Mouse (Mus musculus): ENCODE measurements around the gene Chordc1. TPM values are rescaled to one million over a fixed set of nuclear protein-coding genes. Genes with fewer than 3 reads are reported as not detected.
"Not testable (repeated sequence)": the region's sequence is repeated elsewhere in the genome, so short reads cannot be mapped to it uniquely, and the experiment has no call there.

The Chordc1 gene
- total RNA-seq (2021) = 10 to 100 TPM; 39.3 to 41.3 TPM
- long read RNA-seq, experiment 1, full-length matches to known transcripts = 66 of 68 reads
- long read RNA-seq, experiment 1, partial matches to known transcripts = 0 of 68 reads
- long read RNA-seq, experiment 1, other reads (novel, unspliced or antisense) = 2 of 68 reads
- long read RNA-seq, experiment 2, full-length matches to known transcripts = 81 of 85 reads
- long read RNA-seq, experiment 2, partial matches to known transcripts = 0 of 85 reads
- long read RNA-seq, experiment 2, other reads (novel, unspliced or antisense) = 4 of 85 reads

- peak; percentile 96 for DNase-seq
- intact Hi-C loops (cut with DNase I; ENCODE audit: low total_unique reads) = no loop called here
These were observed at the start of gene Chordc1 for GRCm38 (mm10) chr9:18291571-18292429. TSS of gene Chordc1 (plus strand) at chr9:18292125.

GRCm38 (mm10) chr9:18275901-18276300 is 16.0 kb upstream of the Chordc1 start:
- intact Hi-C loops (cut with DNase I; ENCODE audit: low total_unique reads) = no loop called here

GRCm38 (mm10) chr9:18276844-18277243 is 15.1 kb upstream of the Chordc1 start:
- no peak for DNase-seq
- intact Hi-C loops (cut with DNase I; ENCODE audit: low total_unique reads) = no loop called here

More at GRCm38 (mm10) chr9:18275901-18276300, 16.0 kb upstream of the Chordc1 start:
- no peak for DNase-seq

- intact Hi-C loops (cut with DNase I; ENCODE audit: low total_unique reads) = no loop called here
- DNase-seq = no peak
These were observed 14.4 kb upstream of the Chordc1 start for GRCm38 (mm10) chr9:18277497-18277896.

GRCm38 (mm10) chr9:18278693-18279092 is 13.2 kb upstream of the Chordc1 start:
- DNase-seq; intact Hi-C loops (cut with DNase I; ENCODE audit: low total_unique reads): not testable (repeated sequence)

- no peak for DNase-seq
- intact Hi-C loops (cut with DNase I; ENCODE audit: low total_unique reads) = no loop called here
These were observed 558 bp downstream of the Chordc1 start for GRCm38 (mm10) chr9:18292443-18292922.

GRCm38 (mm10) chr9:18293026-18293781 is 1.3 kb downstream of the Chordc1 start:
- intact Hi-C loops (cut with DNase I; ENCODE audit: low total_unique reads) = no loop called here
- DNase-seq = no peak

- intact Hi-C loops (cut with DNase I; ENCODE audit: low total_unique reads) = no loop called here
- no peak for DNase-seq
These were observed 6.4 kb downstream of the Chordc1 start for GRCm38 (mm10) chr9:18298301-18298700.

- no peak for DNase-seq
- intact Hi-C loops (cut with DNase I; ENCODE audit: low total_unique reads) = no loop called here
These were observed 28.1 kb downstream of the Chordc1 start for GRCm38 (mm10) chr9:18319990-18320389.

Other genes starting within 250 kb of the Chordc1 start
- gene Naalad2, start 110.9 kb downstream of the Chordc1 start, total RNA-seq (2021) = 1 to 10 TPM; 7.5 to 9.9 TPM
- not detected for gene Ubtfl1, start 112.3 kb downstream of the Chordc1 start, total RNA-seq (2021)
- not detected for gene Mbd3l2, start 138.5 kb downstream of the Chordc1 start, total RNA-seq (2021)
- 1 to 10 TPM in 1 of 2 experiments, under 1 TPM in 1; 0.78 to 1.3 TPM for gene Zfp558, start 186.1 kb downstream of the Chordc1 start, total RNA-seq (2021)
- not detected for gene Mbd3l1, start 186.2 kb downstream of the Chordc1 start, total RNA-seq (2021)